Mouse (Mus musculus) duodenum, adult 2 months (tissue): Measurements from ENCODE around the gene Sorcs2. TPM values are rescaled to one million over a fixed set of nuclear protein-coding genes. Genes with fewer than 3 reads are reported as not detected.

ENCODE experiments used
- polyA plus RNA-seq: library from polyadenylated mRNA; depleted of rRNA; stranded (reverse); fragments of >200 nt; gene quantifications from 2 replicates; pipeline ENCODE4 v1.2.3, GENCODE M21; 2012; ENCODE audit warnings: low replicate concordance; rRNA removed

Sorcs2 gene
- polyA plus RNA-seq: 3.7 and 6.2 TPM in 2 replicates

GRCm38 (mm10) chr5:36397837-36398282 is at the start of gene Sorcs2:
TSS of gene Sorcs2 (minus strand) at chr5:36398139.

GRCm38 (mm10) chr5:36203916-36204315 is 194.0 kb downstream of the Sorcs2 start, which contains the start of gene Psapl1:
TSS of gene Psapl1 (plus strand) at chr5:36204021.

Other genes starting within 250 kb of the Sorcs2 start
- 0.06 and 15.7 TPM in 2 replicates for gene Psapl1, start 194.1 kb downstream of the Sorcs2 start, polyA plus RNA-seq
- 5.0 and 12.0 TPM in 2 replicates for gene Grpel1, start 66.9 kb upstream of the Sorcs2 start, polyA plus RNA-seq
- 6.2 and 8.3 TPM in 2 replicates for gene Tada2b, start 86.1 kb upstream of the Sorcs2 start, polyA plus RNA-seq
- 0.05 TPM in 1 of 2 replicates, not detected in the other for gene Ccdc96, start 86.4 kb upstream of the Sorcs2 start, polyA plus RNA-seq
- 17.5 and 18.0 TPM in 2 replicates for gene Tbc1d14, start 195.1 kb upstream of the Sorcs2 start, polyA plus RNA-seq